Mouse (Mus musculus) embryonic facial prominence, embryonic 15.5 days (tissue): Measurements from ENCODE around the gene Ciita. TPM values are rescaled to one million over a fixed set of nuclear protein-coding genes. Genes with fewer than 3 reads are reported as not detected.

Source experiments
- ATAC-seq: fragments of 200-750 bp; cut with Nextera tagmentation; 2 replicates; pipeline ENCODE4 v1.8.0; 2017; ENCODE audit warnings: low read depth, moderate TSS enrichment; ENCODE audit not compliant: insufficient number of reproducible peaks, low FRiP score, low TSS enrichment
- H3K27ac ChIP-seq: fragments of 300-500 bp; sonication (generic); replicated peaks from 2 replicates; pipeline ENCODE4 v1.5.1; 2015; ENCODE audit warnings: mild to moderate bottlenecking, inconsistent platforms
- H3K27me3 ChIP-seq: fragments of 300-500 bp; sonication (generic); 2 replicates; pipeline ENCODE4 v1.6.1; 2015; ENCODE audit warnings: inconsistent platforms
- H3K36me3 ChIP-seq: fragments of 300-500 bp; sonication (generic); 2 replicates; pipeline ENCODE4 v1.6.1; 2015; ENCODE audit warnings: mild to moderate bottlenecking, inconsistent platforms
- H3K4me1 ChIP-seq: fragments of 300-500 bp; sonication (generic); 2 replicates; pipeline ENCODE4 v1.6.1; 2015; ENCODE audit warnings: inconsistent platforms
- H3K4me2 ChIP-seq: fragments of 300-500 bp; sonication (generic); replicated peaks from 2 replicates; pipeline ENCODE4 v1.6.1; 2015; ENCODE audit warnings: mild to moderate bottlenecking, inconsistent platforms
- H3K4me3 ChIP-seq: fragments of 300-500 bp; sonication (generic); replicated peaks from 2 replicates; pipeline ENCODE4 v1.5.1; 2015; ENCODE audit warnings: mild to moderate bottlenecking, inconsistent platforms
- H3K9ac ChIP-seq: fragments of 300-500 bp; sonication (generic); 2 replicates; pipeline ENCODE4 v1.6.1; 2015; ENCODE audit warnings: inconsistent platforms
- H3K9me3 ChIP-seq: fragments of 300-500 bp; sonication (generic); replicated peaks from 2 replicates; pipeline ENCODE4 v1.6.1; 2016; ENCODE audit warnings: inconsistent platforms
- WGBS: fragments of 180-500 bp; shearing (Covaris S2); methylation state at CpG from one replicate; pipeline ENCODE4 v1.1.7; 2015; 5-methylcytosine and 5-hydroxymethylcytosine counted together
- polyA plus RNA-seq: library from polyadenylated mRNA; unstranded; fragments of >200 nt; fragmentation: Nextera tagmentation; extraction: Ambion mirVana; gene quantifications from 2 replicates; pipeline ENCODE4 v1.2.1, GENCODE M21; 2015

Ciita gene
- polyA plus RNA-seq, 1 experiment from 2014 or later = 0.45 TPM

GRCm38 (mm10) chr16:10495824-10496298 lies 16.0 kb downstream of the Ciita start:
- no peaks in the 10 kb centered on the region for H3K9me3 ChIP-seq
- H3K4me3 ChIP-seq = no peak overlapping the region
- no peaks in the 10 kb centered on the region for H3K27me3 ChIP-seq
- H3K27ac ChIP-seq = no peak overlapping the region
- no peak for ATAC-seq
- no peaks in the 10 kb centered on the region for H3K36me3 ChIP-seq
- H3K4me1 ChIP-seq = no peaks in the 10 kb centered on the region
- no peak overlapping the region for H3K4me2 ChIP-seq
- H3K9ac ChIP-seq = no peak overlapping the region
- WGBS = 72% methylated on average over 2 of the region's 2 CpGs

- no peak overlapping the region for H3K4me2 ChIP-seq
- no peaks in the 10 kb centered on the region for H3K4me1 ChIP-seq
- H3K9me3 ChIP-seq = no peaks in the 10 kb centered on the region
- H3K36me3 ChIP-seq = no peaks in the 10 kb centered on the region
- 62% methylated on average over 5 of the region's 5 CpGs for WGBS
- ATAC-seq = no peak
- no peak overlapping the region for H3K4me3 ChIP-seq
- no peaks in the 10 kb centered on the region for H3K27me3 ChIP-seq
- no peak overlapping the region for H3K27ac ChIP-seq
- H3K9ac ChIP-seq = no peak overlapping the region
Observed at GRCm38 (mm10) chr16:10498096-10498602, 18.3 kb downstream of the Ciita start.

GRCm38 (mm10) chr16:10499122-10499521 lies 19.3 kb downstream of the Ciita start:
- Histone ChIP-seq H3K9me3 (no peaks in the 10 kb centered on the region), H3K9ac (no peak overlapping the region), H3K4me2 (no peak overlapping the region), H3K36me3 (no peaks in the 10 kb centered on the region), H3K4me3 (no peak overlapping the region), H3K27me3 (no peaks in the 10 kb centered on the region), H3K27ac (no peak overlapping the region), H3K4me1 (no peaks in the 10 kb centered on the region)
- WGBS = 54% methylated on average over 1 of the region's 1 CpGs
- no peak for ATAC-seq

GRCm38 (mm10) chr16:10501865-10502264 lies 22.0 kb downstream of the Ciita start:
- 12% methylated on average over 8 of the region's 8 CpGs for WGBS
- no peak for ATAC-seq

GRCm38 (mm10) chr16:10503058-10503457 lies 23.2 kb downstream of the Ciita start:
- no peak for ATAC-seq
- H3K4me1 ChIP-seq = no peaks in the 10 kb centered on the region
- WGBS = 70% methylated on average over 2 of the region's 2 CpGs

More at GRCm38 (mm10) chr16:10501865-10502264, 22.0 kb downstream of the Ciita start:
- Histone ChIP-seq H3K9ac (no peak overlapping the region), H3K27me3 (no peaks in the 10 kb centered on the region; the same call in 1 of the 2 replicates), H3K4me3 (no peak overlapping the region), H3K4me1 (no peaks in the 10 kb centered on the region), H3K36me3 (no peaks in the 10 kb centered on the region), H3K4me2 (no peak overlapping the region), H3K27ac (no peak overlapping the region), H3K9me3 (no peaks in the 10 kb centered on the region)

GRCm38 (mm10) chr16:10507445-10507844 lies 27.6 kb downstream of the Ciita start:
- no peak overlapping the region for H3K4me2 ChIP-seq
- ATAC-seq = no peak
- no peaks in the 10 kb centered on the region for H3K9me3 ChIP-seq
- no peak overlapping the region for H3K9ac ChIP-seq
- H3K4me3 ChIP-seq = no peak overlapping the region
- no peaks in the 10 kb centered on the region for H3K36me3 ChIP-seq
- 53% methylated on average over 4 of the region's 4 CpGs for WGBS
- no peaks in the 10 kb centered on the region; the same call in 1 of the 2 replicates for H3K27me3 ChIP-seq
- no peak overlapping the region for H3K27ac ChIP-seq
- H3K4me1 ChIP-seq = no peaks in the 10 kb centered on the region

More at GRCm38 (mm10) chr16:10503058-10503457, 23.2 kb downstream of the Ciita start:
- Histone ChIP-seq H3K27me3 (no peaks in the 10 kb centered on the region; the same call in 1 of the 2 replicates), H3K27ac (no peak overlapping the region), H3K4me2 (no peak overlapping the region), H3K4me3 (no peak overlapping the region), H3K36me3 (no peaks in the 10 kb centered on the region), H3K9ac (no peak overlapping the region), H3K9me3 (no peaks in the 10 kb centered on the region)

GRCm38 (mm10) chr16:10508691-10509090 lies 28.8 kb downstream of the Ciita start:
- Histone ChIP-seq H3K4me2 (no peak overlapping the region), H3K4me3 (no peak overlapping the region), H3K36me3 (no peaks in the 10 kb centered on the region), H3K4me1 (no peaks in the 10 kb centered on the region), H3K27ac (no peak overlapping the region), H3K9ac (no peak overlapping the region), H3K9me3 (no peaks in the 10 kb centered on the region), H3K27me3 (no peaks in the 10 kb centered on the region; the same call in 1 of the 2 replicates)
- 43% methylated on average over 6 of the region's 6 CpGs for WGBS
- ATAC-seq = no peak

- H3K4me1 ChIP-seq = no peaks in the 10 kb centered on the region
- no peaks in the 10 kb centered on the region for H3K36me3 ChIP-seq
- 56% methylated on average over 14 of the region's 14 CpGs for WGBS
- no peaks in the 10 kb centered on the region; the same call in 1 of the 2 replicates for H3K27me3 ChIP-seq
- H3K9me3 ChIP-seq = no peaks in the 10 kb centered on the region
- H3K4me3 ChIP-seq = no peak overlapping the region
- H3K4me2 ChIP-seq = no peak overlapping the region
- no peak overlapping the region for H3K27ac ChIP-seq
- H3K9ac ChIP-seq = no peak overlapping the region
- ATAC-seq = no peak
Observed at GRCm38 (mm10) chr16:10510477-10511133, 30.7 kb downstream of the Ciita start.

- Histone ChIP-seq H3K27me3 (no peaks in the 10 kb centered on the region), H3K4me1 (no peaks in the 10 kb centered on the region), H3K9ac (no peak overlapping the region), H3K4me2 (no peak overlapping the region), H3K9me3 (no peaks in the 10 kb centered on the region), H3K36me3 (no peaks in the 10 kb centered on the region), H3K27ac (no peak overlapping the region), H3K4me3 (no peak overlapping the region)
- 79% methylated on average over 12 of the region's 12 CpGs for WGBS
- ATAC-seq = no peak
Observed at GRCm38 (mm10) chr16:10511134-10511520, 31.3 kb downstream of the Ciita start.

- no peak for ATAC-seq
- no peaks in the 10 kb centered on the region for H3K36me3 ChIP-seq
- no peak overlapping the region for H3K4me3 ChIP-seq
- no peak overlapping the region for H3K4me2 ChIP-seq
- H3K27ac ChIP-seq = no peak overlapping the region
- H3K9me3 ChIP-seq = no peaks in the 10 kb centered on the region
- H3K27me3 ChIP-seq = no peaks in the 10 kb centered on the region
- H3K9ac ChIP-seq = no peak overlapping the region
- H3K4me1 ChIP-seq = peaks cover under 1% of the 10 kb centered on the region; the same call in 1 of the 2 replicates
- WGBS = 87% methylated on average over 12 of the region's 12 CpGs
Observed at GRCm38 (mm10) chr16:10515953-10516572, 36.2 kb downstream of the Ciita start.

GRCm38 (mm10) chr16:10518030-10518429 lies 38.2 kb downstream of the Ciita start:
- WGBS = 42% methylated on average over 5 of the region's 5 CpGs
- no peak for ATAC-seq
- Histone ChIP-seq H3K9me3 (no peaks in the 10 kb centered on the region), H3K4me2 (no peak overlapping the region), H3K27ac (no peak overlapping the region), H3K4me1 (peaks cover 5% of the 10 kb centered on the region; the same call in 1 of the 2 replicates), H3K36me3 (no peaks in the 10 kb centered on the region), H3K9ac (no peak overlapping the region), H3K27me3 (no peaks in the 10 kb centered on the region), H3K4me3 (no peak overlapping the region)
